Mouse (Mus musculus) common myeloid progenitor, adult 5-6 weeks (primary cell): Measurements from ENCODE around the gene Slc17a2. TPM values are rescaled to one million over a fixed set of nuclear protein-coding genes. Genes with fewer than 3 reads are reported as not detected.
"Not testable (repeated sequence)": the region's sequence is repeated elsewhere in the genome, so short reads cannot be mapped to it uniquely, and the experiment has no call there.

Experiments
- ATAC-seq: replicated peaks from 2 replicates; pipeline ENCODE4 v1.8.0; 2016; ENCODE audit warnings: low read depth, mild to moderate bottlenecking, moderate TSS enrichment, inconsistent platforms; ENCODE audit not compliant: poor library complexity, severe bottlenecking
- total RNA-seq: library from RNA; stranded (forward); fragments of 200-1000, 187-1606 nt; gene quantifications from 2 replicates; pipeline ENCODE4 v1.2.3, GENCODE M21; 2017

The Slc17a2 gene
- total RNA-seq, result not detected in 2 replicates

DNA sequence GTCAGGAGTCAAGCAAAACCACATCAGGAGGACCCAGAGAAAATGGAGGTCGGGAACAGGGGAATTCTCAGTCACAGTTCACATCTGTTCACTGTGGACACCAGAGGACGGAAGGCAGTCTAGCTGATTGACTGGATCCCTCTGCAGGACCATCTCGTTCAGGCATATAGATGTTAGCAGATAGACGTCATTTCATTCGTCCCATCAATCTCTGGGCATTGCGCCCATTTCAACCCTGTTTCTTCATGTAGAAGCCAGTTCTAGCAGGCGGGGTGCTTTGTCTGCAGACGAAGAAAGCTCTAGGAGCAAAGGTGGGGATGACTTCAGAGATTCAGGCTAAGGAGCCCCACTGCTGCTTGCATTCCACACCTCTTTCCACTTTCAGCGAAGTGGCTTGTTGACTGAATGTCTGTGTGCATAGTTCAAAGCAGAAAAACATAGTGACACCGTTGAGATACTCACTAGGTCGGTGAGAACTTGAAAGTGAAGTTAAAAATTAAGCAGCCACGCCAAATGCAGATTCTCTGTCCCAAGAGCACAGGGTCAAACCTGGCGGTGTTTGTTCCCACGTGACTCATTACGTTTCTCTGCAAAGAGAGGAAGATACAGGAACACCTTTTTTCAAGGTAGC is at the start of gene Slc17a2:
Slc17a2 (plus strand) TSS at position 572 of the 631 bp plus-strand sequence.
- no peak for ATAC-seq

DNA sequence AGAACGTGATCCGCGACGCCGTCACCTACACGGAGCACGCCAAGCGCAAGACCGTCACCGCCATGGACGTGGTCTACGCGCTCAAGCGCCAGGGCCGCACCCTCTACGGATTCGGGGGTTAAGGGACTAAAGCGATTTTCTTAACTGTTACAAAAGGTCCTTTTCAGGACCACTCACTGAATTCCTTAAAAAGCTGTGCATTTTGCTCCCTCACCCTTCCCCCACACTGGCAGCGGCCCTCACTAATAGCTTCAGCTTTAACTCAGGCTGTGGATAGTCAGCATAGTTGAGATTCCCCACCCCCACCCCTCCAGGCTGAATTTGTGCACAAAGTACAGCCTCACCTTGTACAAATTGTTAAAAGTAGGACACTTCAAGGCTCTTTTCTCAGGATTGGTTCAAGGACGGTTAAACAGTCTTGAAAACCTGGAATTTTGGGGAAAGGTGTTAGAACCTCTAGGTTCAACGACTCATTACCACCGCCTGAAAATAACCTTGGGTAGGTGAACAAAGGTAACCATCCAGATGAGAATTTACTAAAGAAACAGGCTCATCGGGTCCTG is 49.5 kb upstream of the Slc17a2 start:
- peak; percentile 7; the same call in 1 of the 2 replicates for ATAC-seq

DNA sequence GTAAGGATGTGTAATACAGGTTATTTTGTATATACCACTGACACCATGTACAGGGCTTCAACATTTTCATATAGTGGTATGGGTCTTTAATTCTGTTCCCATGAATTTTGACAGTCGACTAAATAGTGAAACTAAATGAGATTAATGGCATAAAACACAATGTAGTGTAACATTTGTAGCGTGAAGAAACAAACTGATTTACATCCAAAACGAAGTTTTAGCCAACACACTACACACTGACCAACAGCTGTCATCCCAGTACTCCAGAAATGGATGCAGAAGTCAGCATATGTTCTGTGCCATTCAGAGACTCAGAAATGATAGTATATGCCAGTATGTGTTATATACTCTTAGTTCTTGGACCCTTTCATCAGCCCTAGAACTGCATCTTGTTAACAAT is 48.9 kb upstream of the Slc17a2 start:
- no peak for ATAC-seq

DNA sequence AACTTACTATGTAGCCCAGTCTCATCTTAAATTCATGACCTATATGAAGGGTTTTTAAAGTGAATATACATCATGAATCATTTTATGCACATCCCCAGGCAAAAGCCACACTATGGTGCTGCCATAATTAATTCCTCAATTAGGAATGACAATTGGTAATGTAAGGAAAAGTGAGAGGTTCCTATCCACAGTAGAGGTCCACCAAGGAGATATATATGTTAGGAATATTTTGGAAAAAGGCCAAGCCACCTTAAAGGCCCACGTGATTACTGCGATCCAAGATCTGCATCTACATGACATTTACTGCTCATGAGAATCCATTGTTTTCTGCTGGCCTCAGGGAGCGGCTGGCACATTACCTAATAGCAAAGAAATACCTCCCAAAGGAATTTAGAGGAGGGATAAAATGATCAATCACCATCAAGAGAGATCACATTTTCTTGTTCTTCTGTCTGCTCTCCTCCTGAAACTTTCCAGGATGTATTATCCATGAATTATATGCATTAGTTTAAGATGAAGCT is 47.5 kb upstream of the Slc17a2 start:
- ATAC-seq, result no peak

DNA sequence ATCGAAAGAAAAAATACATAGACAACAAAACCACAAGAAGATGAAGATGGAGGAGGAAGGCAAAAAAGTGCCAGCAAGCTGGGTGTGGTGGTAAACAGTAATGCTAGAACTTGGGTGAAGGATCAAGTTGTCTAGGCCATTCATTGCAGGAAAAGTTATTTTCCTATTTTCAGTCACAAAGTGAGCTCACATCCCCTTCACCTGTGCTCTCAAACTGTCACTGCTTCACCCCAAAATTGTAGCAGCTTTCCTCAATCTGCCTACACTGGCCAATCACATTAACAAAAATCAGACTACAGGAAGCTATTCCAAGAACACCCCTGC is 46.9 kb upstream of the Slc17a2 start:
- no peak for ATAC-seq

- ATAC-seq, result no peak
Observed at GRCm38 (mm10) chr13:23760240-23760971, 46.4 kb upstream of the Slc17a2 start.

- peak; percentile 31 for ATAC-seq
Observed at GRCm38 (mm10) chr13:23760972-23761864, 45.6 kb upstream of the Slc17a2 start, which contains the start of gene Hist1h4a. Gene Hist1h4a, minus strand, starts transcription at chr13:23761230.

GRCm38 (mm10) chr13:23761871-23762821 is 44.6 kb upstream of the Slc17a2 start, which contains the start of gene Hist1h3a:
Gene Hist1h3a, minus strand, starts transcription at chr13:23762386.
- ATAC-seq, result peak; percentile 39

GRCm38 (mm10) chr13:23763242-23763585 is 43.6 kb upstream of the Slc17a2 start:
- ATAC-seq, result no peak

DNA sequence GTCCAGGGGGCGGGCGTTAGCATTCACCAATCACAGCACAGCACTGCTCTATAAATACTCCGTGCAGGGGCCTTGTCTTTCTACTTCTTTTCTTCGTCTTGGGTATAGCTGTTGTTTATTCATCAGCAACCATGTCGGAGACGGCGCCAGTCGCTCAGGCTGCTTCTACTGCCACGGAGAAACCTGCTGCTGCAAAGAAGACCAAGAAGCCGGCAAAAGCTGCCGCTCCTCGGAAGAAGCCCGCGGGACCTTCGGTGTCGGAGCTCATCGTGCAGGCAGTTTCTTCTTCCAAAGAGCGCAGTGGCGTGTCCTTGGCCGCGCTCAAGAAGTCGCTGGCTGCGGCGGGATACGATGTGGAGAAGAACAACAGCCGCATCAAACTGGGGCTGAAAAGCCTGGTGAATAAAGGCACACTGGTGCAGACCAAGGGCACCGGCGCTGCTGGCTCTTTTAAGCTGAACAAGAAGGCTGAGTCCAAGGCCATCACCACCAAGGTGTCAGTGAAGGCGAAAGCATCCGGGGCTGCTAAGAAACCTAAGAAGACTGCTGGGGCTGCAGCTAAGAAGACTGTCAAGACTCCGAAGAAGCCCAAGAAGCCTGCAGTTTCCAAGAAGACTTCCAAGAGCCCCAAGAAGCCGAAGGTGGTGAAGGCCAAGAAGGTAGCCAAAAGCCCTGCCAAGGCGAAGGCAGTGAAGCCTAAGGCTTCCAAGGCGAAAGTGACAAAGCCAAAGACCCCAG is 43.0 kb upstream of the Slc17a2 start, which contains the start of gene Hist1h1a:
Hist1h1a (plus strand) TSS at position 81 of the 738 bp plus-strand sequence.
- peak; percentile 45 for ATAC-seq

DNA sequence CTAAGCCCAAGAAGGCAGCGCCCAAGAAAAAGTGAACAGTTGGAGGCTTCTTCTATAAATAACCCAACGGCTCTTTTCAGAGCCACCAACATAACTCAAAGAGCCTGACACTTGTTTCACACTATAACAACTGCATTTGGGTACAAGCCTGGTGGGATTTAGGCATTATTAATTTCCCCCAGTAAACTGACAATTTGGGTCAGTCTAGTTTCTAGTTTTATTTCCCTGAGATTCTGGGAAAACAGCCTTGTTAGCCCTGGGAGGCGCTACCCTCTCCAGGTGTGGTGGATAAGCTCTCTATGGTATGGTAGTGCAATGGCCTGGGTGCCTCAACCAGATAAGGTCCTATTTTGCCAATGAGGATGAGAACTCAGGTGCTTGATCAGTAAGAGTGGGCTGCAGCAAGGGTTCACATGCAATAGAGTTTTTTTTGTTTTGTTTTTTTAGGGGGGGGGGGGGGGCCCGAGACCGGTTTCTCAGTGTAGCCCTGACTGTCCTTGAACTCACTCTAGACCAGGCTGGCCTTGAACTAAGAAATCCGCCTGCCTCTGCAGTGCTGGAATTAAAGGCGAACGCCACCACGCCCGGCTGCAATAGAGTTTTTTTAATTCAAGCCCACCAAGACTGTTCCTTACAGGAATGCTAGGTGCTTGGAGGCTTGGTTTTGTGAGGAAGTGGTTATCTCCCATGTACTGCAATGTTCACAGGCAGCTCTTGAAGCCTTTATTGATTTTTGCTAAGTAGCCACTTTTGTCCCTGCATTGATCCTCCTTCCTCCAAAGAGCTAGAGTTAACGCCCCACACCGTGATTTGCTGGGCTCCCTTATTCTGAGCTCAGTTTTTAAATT is 42.2 kb upstream of the Slc17a2 start:
- ATAC-seq, result no peak

DNA sequence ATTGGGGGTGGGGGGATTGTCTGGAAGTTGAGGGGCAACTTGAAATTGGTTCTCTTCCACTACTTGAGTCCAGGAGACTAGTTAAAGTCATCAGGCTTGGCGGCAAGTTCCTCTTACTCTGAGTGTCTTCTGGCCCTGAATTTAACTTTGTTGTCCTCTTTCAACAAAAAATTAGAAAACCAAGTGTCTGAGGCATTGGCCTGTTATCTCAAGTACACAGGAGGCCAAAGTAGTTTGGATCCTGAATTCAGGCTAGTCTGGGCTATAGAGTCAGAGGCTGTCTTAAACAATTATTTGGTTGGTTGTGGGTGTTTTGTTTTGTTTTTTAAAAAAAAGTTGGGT is 41.6 kb upstream of the Slc17a2 start:
- ATAC-seq, result no peak

GRCm38 (mm10) chr13:23766772-23767171 is 40.0 kb upstream of the Slc17a2 start:
- no peak for ATAC-seq

DNA sequence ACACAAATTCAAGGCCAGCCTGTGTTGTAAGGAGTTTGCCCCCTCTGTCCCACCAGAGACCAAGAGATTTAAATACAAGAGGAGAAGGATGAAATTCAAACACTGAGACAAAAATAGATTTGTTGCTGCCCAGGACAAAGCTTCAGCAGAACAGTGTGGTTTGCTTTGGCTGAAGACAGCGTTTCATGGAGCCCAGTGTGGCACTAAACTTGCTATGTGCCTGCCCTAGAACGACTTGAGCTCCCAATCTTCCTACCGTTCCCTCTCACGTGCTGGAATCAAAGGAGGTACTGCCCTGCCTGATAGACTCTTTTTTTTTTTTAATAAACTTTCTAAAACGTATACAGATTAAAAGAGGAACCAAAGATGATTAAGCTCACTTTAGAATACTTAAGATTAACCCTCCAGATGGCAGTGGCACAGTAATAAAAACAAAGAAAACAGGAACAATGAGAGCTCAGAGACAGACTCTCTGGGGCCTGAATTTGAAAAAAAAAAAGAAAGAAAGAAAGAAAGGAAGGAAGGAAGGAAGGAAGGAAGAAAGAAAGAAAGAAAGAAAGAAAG is 37.9 kb upstream of the Slc17a2 start:
- ATAC-seq, result peak; percentile 52

- ATAC-seq, result not testable (repeated sequence)
Observed at GRCm38 (mm10) chr13:23769613-23770012, 37.2 kb upstream of the Slc17a2 start, which contains the start of gene Trim38. Gene Trim38, plus strand, starts transcription at chr13:23769913.

GRCm38 (mm10) chr13:23772561-23773313 is 34.1 kb upstream of the Slc17a2 start:
- peak; percentile 80 for ATAC-seq
